Mouse (Mus musculus) cortical plate, adult 2 months (tissue): ENCODE results near the gene Mapk10. TPM values are rescaled to one million over a fixed set of nuclear protein-coding genes. Genes with fewer than 3 reads are reported as not detected.
"Not testable (repeated sequence)": the region's sequence is repeated elsewhere in the genome, so short reads cannot be mapped to it uniquely, and the experiment has no call there.

Experiments
- H3K27ac ChIP-seq: fragments of 200-500 bp; 2 replicates; pipeline ENCODE4 v1.5.1; 2012; ENCODE audit warnings: low read length, control low read depth, inconsistent platforms; ENCODE audit not compliant: insufficient read depth
- H3K4me1 ChIP-seq: fragments of 200-500 bp; 2 replicates; pipeline ENCODE4 v1.6.1; 2011; ENCODE audit warnings: low read length; ENCODE audit not compliant: control insufficient read depth, insufficient read depth
- H3K4me3 ChIP-seq: fragments of 200-500 bp; 2 replicates; pipeline ENCODE4 v1.5.1; 2011; ENCODE audit warnings: mild to moderate bottlenecking, low read length, control low read depth; ENCODE audit not compliant: insufficient read depth
- CTCF ChIP-seq: fragments of 200-500 bp; IDR thresholded peaks from 2 replicates; pipeline ENCODE4 v1.5.1; 2011; ENCODE audit warnings: mild to moderate bottlenecking, control low read depth, low read length; ENCODE audit not compliant: insufficient read depth; ENCODE audit errors: extremely low read depth
- POLR2A ChIP-seq: fragments of 200-500 bp; IDR thresholded peaks from 2 replicates; pipeline ENCODE4 v1.6.1; 2011; ENCODE audit warnings: mild to moderate bottlenecking, low read length, control low read depth; ENCODE audit not compliant: insufficient read depth; ENCODE audit errors: extremely low read depth
- polyA plus RNA-seq: library from polyadenylated mRNA; depleted of rRNA; stranded (reverse); fragments of >200 nt; gene quantifications from 2 replicates; pipeline ENCODE4 v1.2.3, GENCODE M21; 2012

Gene Mapk10
- polyA plus RNA-seq, 1 experiment, result 199 TPM

- no peak overlapping the region for H3K27ac ChIP-seq
- TF ChIP-seq CTCF (no peak), POLR2A (no peak)
- H3K4me3 ChIP-seq, result no peak overlapping the region
- H3K4me1 ChIP-seq, result no peaks in the 10 kb centered on the region
These were observed 310.0 kb downstream of the Mapk10 start for GRCm38 (mm10) chr5:102901176-102901575.

- Histone ChIP-seq H3K27ac (no peak overlapping the region), H3K4me1 (no peaks in the 10 kb centered on the region), H3K4me3 (no peak overlapping the region)
- no peak for TF ChIP-seq CTCF
- TF ChIP-seq POLR2A, result no peak
These were observed 311.4 kb downstream of the Mapk10 start for GRCm38 (mm10) chr5:102899680-102900215.

- TF ChIP-seq CTCF, result no peak
- TF ChIP-seq POLR2A, result no peak
- Histone ChIP-seq H3K27ac (no peak overlapping the region), H3K4me3 (no peak overlapping the region), H3K4me1 (no peaks in the 10 kb centered on the region)
These were observed 312.8 kb downstream of the Mapk10 start for GRCm38 (mm10) chr5:102898301-102898700.

GRCm38 (mm10) chr5:102892226-102892625 lies 318.9 kb downstream of the Mapk10 start:
- no peak overlapping the region for H3K4me3 ChIP-seq
- H3K4me1 ChIP-seq, result no peaks in the 10 kb centered on the region
- H3K27ac ChIP-seq, result no peak overlapping the region
- no peak for TF ChIP-seq CTCF
- TF ChIP-seq POLR2A, result no peak

GRCm38 (mm10) chr5:102889163-102889488 lies 322.0 kb downstream of the Mapk10 start:
- Histone ChIP-seq H3K27ac (no peak overlapping the region), H3K4me1 (no peaks in the 10 kb centered on the region), H3K4me3 (no peak overlapping the region)
- TF ChIP-seq POLR2A, result no peak
- no peak for TF ChIP-seq CTCF

- Histone ChIP-seq H3K4me3 (no peak overlapping the region), H3K27ac (no peak overlapping the region), H3K4me1 (no peaks in the 10 kb centered on the region)
- TF ChIP-seq POLR2A, result no peak
- no peak for TF ChIP-seq CTCF
These were observed 322.5 kb downstream of the Mapk10 start for GRCm38 (mm10) chr5:102888482-102889162.

- no peak overlapping the region for H3K27ac ChIP-seq
- no peak overlapping the region for H3K4me3 ChIP-seq
- TF ChIP-seq POLR2A (no peak), CTCF (no peak)
- no peaks in the 10 kb centered on the region for H3K4me1 ChIP-seq
These were observed 335.5 kb downstream of the Mapk10 start for GRCm38 (mm10) chr5:102875628-102876027.

GRCm38 (mm10) chr5:102874605-102875298 lies 336.4 kb downstream of the Mapk10 start:
- H3K4me1 ChIP-seq, result no peaks in the 10 kb centered on the region
- no peak overlapping the region for H3K4me3 ChIP-seq
- H3K27ac ChIP-seq, result no peak overlapping the region
- TF ChIP-seq POLR2A (no peak), CTCF (peak; percentile 79; the same call in 1 of the 2 replicates)

- not testable (repeated sequence) for H3K4me3 ChIP-seq, H3K27ac ChIP-seq, H3K4me1 ChIP-seq
These were observed 338.1 kb downstream of the Mapk10 start for GRCm38 (mm10) chr5:102872996-102873395.

- Histone ChIP-seq H3K4me3 (no peak overlapping the region), H3K27ac (no peak overlapping the region), H3K4me1 (no peaks in the 10 kb centered on the region)
- no peak for TF ChIP-seq POLR2A
- no peak for TF ChIP-seq CTCF
These were observed 342.9 kb downstream of the Mapk10 start for GRCm38 (mm10) chr5:102868196-102868595.

GRCm38 (mm10) chr5:102859749-102860148 lies 351.4 kb downstream of the Mapk10 start:
- no peaks in the 10 kb centered on the region for H3K4me1 ChIP-seq
- H3K4me3 ChIP-seq, result no peak overlapping the region
- no peak overlapping the region for H3K27ac ChIP-seq
- no peak for TF ChIP-seq CTCF
